Mouse (Mus musculus): ENCODE data around the gene 4930432M17Rik.
A peak's percentile ranks its signal among the peaks of the same experiment; 100 is the strongest.

Gene 4930432M17Rik

GRCm38 (mm10) chr3:121670462-121670861 lies at the start of gene 4930432M17Rik:
4930432M17Rik (plus strand) TSS chr3:121670762.
- ATAC-seq (ENCODE audit: insufficient number of reproducible peaks, low FRiP score, low TSS enrichment) = no peak

- no peak for ATAC-seq (ENCODE audit: insufficient number of reproducible peaks, low FRiP score, low TSS enrichment)
These were observed 44.9 kb upstream of the 4930432M17Rik start for GRCm38 (mm10) chr3:121625662-121626061.

GRCm38 (mm10) chr3:121626273-121626672 lies 44.3 kb upstream of the 4930432M17Rik start:
- no peak for ATAC-seq (ENCODE audit: insufficient number of reproducible peaks, low FRiP score, low TSS enrichment)

- no peak for ATAC-seq (ENCODE audit: insufficient number of reproducible peaks, low FRiP score, low TSS enrichment)
These were observed 42.3 kb upstream of the 4930432M17Rik start for GRCm38 (mm10) chr3:121628245-121628644.

- ATAC-seq (ENCODE audit: insufficient number of reproducible peaks, low FRiP score, low TSS enrichment) = no peak
These were observed 39.9 kb upstream of the 4930432M17Rik start for GRCm38 (mm10) chr3:121630626-121631025.

- ATAC-seq (ENCODE audit: insufficient number of reproducible peaks, low FRiP score, low TSS enrichment) = no peak
These were observed 35.6 kb upstream of the 4930432M17Rik start for GRCm38 (mm10) chr3:121634963-121635362.

GRCm38 (mm10) chr3:121635505-121635904 lies 35.1 kb upstream of the 4930432M17Rik start:
- ATAC-seq (ENCODE audit: insufficient number of reproducible peaks, low FRiP score, low TSS enrichment) = no peak

GRCm38 (mm10) chr3:121636315-121636714 lies 34.2 kb upstream of the 4930432M17Rik start:
- ATAC-seq (ENCODE audit: insufficient number of reproducible peaks, low FRiP score, low TSS enrichment) = no peak; the same call in 1 of the 2 replicates

GRCm38 (mm10) chr3:121636748-121637147 lies 33.8 kb upstream of the 4930432M17Rik start:
- no peak for ATAC-seq (ENCODE audit: insufficient number of reproducible peaks, low FRiP score, low TSS enrichment)

- ATAC-seq (ENCODE audit: insufficient number of reproducible peaks, low FRiP score, low TSS enrichment) = no peak
These were observed 32.8 kb upstream of the 4930432M17Rik start for GRCm38 (mm10) chr3:121637792-121638191.

- ATAC-seq (ENCODE audit: insufficient number of reproducible peaks, low FRiP score, low TSS enrichment) = no peak
These were observed 32.3 kb upstream of the 4930432M17Rik start for GRCm38 (mm10) chr3:121638241-121638640.

GRCm38 (mm10) chr3:121640611-121641010 lies 30.0 kb upstream of the 4930432M17Rik start:
- no peak for ATAC-seq (ENCODE audit: insufficient number of reproducible peaks, low FRiP score, low TSS enrichment)

- ATAC-seq (ENCODE audit: insufficient number of reproducible peaks, low FRiP score, low TSS enrichment) = no peak
These were observed 27.3 kb upstream of the 4930432M17Rik start for GRCm38 (mm10) chr3:121643236-121643635.

GRCm38 (mm10) chr3:121645447-121645846 lies 25.1 kb upstream of the 4930432M17Rik start:
- ATAC-seq (ENCODE audit: insufficient number of reproducible peaks, low FRiP score, low TSS enrichment) = no peak

- no peak for ATAC-seq (ENCODE audit: insufficient number of reproducible peaks, low FRiP score, low TSS enrichment)
These were observed 24.1 kb upstream of the 4930432M17Rik start for GRCm38 (mm10) chr3:121646364-121647048.

- ATAC-seq (ENCODE audit: insufficient number of reproducible peaks, low FRiP score, low TSS enrichment) = no peak
These were observed 22.3 kb upstream of the 4930432M17Rik start for GRCm38 (mm10) chr3:121648238-121648778.

- peak; percentile 49; the same call in 1 of the 2 replicates for ATAC-seq (ENCODE audit: insufficient number of reproducible peaks, low FRiP score, low TSS enrichment)
These were observed 20.4 kb upstream of the 4930432M17Rik start for GRCm38 (mm10) chr3:121650052-121650671.

GRCm38 (mm10) chr3:121651710-121652109 lies 18.9 kb upstream of the 4930432M17Rik start:
- ATAC-seq (ENCODE audit: insufficient number of reproducible peaks, low FRiP score, low TSS enrichment) = no peak

- no peak for ATAC-seq (ENCODE audit: insufficient number of reproducible peaks, low FRiP score, low TSS enrichment)
These were observed 18.4 kb upstream of the 4930432M17Rik start for GRCm38 (mm10) chr3:121652186-121652585.

GRCm38 (mm10) chr3:121656922-121657321 lies 13.6 kb upstream of the 4930432M17Rik start:
- ATAC-seq (ENCODE audit: insufficient number of reproducible peaks, low FRiP score, low TSS enrichment) = no peak

- no peak for ATAC-seq (ENCODE audit: insufficient number of reproducible peaks, low FRiP score, low TSS enrichment)
These were observed 7.7 kb upstream of the 4930432M17Rik start for GRCm38 (mm10) chr3:121662705-121663469.

All from cerebellum, adult (tissue).